Mouse (Mus musculus) adrenal gland, postnatal 25 days (tissue): ENCODE measurements at regions not wholly inside any gene's neighbourhood (a gene's known extent, or its start where the extent isn't known, plus 50 kb on each side); places are given as distances from the start of the nearest gene placed in this dataset.

Experiments
- DNase-seq: peaks from one replicate; pipeline ENCODE4 v3.0.0; 2021; ENCODE audit warnings: mixed read lengths

DNA sequence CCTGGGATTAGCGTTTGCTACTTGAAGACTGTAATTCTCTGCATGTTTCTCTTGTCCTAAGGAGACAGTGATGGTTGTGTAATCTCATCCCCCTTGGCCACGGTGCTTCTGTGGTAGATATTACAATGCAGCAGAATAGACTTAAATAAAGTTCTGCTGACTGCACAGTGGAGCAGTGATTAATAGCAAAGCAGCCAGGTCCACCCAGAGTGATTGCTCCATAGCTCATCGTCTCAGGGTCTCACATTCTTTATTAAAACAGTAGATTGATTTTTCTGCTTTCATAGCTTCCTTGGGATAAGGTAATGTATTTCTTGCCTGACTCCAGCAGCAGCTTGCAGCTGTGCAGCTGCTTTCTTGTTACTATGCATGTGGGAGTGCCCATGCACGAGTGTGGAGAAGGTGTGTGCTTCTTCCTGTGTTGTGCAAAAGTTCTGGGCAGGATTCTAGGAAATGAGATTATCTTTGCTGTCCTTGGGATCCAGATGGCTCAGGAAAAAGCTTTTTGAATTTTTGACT is 169.9 kb upstream of the Plppr1 start:
- no peak for DNase-seq

- no peak for DNase-seq
These were observed 154.5 kb upstream of the Plppr1 start for GRCm38 (mm10) chr4:48904551-48904950.

DNA sequence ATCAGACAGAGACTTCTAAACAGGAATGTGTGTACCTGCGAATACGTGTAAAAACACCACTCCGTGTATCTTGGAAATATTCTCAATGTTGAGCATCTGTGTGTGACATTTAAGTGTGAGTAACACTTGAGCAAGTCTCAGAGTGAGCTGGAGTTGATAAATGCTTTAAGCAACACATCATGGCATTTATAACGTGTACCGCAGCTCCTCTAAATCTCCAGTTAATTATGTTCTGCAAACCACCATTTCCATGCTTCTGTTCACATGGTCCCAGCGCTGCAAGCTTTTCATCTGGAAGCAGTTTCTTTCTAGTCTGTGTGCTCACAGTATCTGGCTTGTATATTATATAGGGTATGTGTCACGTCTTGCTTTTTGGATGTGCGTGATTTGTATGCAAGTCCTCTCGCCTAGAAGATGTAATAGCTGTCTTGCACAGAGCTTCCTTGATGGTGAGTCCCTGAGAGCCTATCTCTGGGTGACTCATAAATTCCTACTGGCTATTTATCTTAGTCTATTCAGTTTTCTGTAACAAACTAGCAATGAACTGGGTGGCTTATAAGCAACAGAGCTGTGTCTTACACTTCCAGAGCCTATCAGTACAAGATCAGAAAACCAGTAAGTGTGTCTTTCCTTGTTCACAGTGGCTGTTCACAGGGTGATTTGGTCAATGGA is 153.7 kb upstream of the Plppr1 start:
- DNase-seq, result no peak

DNA sequence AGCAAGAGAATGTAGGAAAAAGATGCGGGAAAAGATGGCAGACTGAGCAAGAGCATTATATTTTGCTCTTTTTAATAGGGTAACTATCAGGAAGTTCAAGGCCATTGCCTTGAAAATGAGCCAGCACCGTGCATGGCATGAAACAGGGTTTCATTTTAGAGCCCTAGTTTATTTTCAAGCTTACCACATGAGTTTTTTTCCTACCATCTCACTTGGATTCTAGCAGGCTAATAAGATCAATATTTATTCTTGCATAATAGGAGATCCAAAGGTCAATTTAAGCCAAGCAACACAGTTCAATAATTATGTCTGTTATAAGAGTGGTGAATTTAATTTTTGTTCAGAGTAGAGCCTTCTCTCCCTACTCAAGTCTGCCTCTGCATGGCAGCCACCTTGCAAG is 149.9 kb upstream of the Plppr1 start:
- DNase-seq, result no peak

- DNase-seq, result no peak
These were observed 145.8 kb upstream of the Plppr1 start for GRCm38 (mm10) chr4:48913301-48913700.

- DNase-seq, result no peak
These were observed 134.3 kb upstream of the Plppr1 start for GRCm38 (mm10) chr4:48924576-48925459.

GRCm38 (mm10) chr4:48938420-48938819 is 120.7 kb upstream of the Plppr1 start:
- DNase-seq, result no peak

- DNase-seq, result no peak
These were observed 120.2 kb upstream of the Plppr1 start for GRCm38 (mm10) chr4:48938892-48939291.

DNA sequence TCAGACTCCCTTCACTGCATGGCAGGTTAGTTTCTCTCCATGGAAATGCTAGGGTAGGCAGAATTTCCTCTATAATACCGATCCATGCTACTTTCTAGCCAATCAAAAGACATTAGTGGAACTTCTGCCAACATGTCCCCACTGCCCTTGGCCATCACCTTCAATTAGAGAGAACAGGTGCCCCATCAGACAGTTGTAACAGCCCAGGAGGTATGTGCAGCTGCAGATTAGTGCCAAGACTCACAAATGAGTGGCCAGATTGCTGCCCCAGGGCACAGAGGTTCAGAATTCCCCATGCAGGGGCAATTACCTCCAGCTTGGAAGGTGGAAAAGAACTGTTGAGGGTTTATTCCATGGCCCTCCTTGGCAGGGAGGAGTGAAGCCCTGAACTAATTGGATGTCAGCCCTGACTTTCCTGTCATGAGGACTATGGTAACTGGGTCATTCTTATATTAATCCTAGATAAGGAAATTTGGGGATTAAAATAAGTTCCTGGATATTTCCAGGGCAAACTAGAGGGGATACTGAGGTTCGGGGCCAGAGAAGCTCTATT is 113.7 kb upstream of the Plppr1 start:
- DNase-seq, result no peak

- no peak for DNase-seq
These were observed 106.1 kb upstream of the Plppr1 start for GRCm38 (mm10) chr4:48952965-48953364.

DNA sequence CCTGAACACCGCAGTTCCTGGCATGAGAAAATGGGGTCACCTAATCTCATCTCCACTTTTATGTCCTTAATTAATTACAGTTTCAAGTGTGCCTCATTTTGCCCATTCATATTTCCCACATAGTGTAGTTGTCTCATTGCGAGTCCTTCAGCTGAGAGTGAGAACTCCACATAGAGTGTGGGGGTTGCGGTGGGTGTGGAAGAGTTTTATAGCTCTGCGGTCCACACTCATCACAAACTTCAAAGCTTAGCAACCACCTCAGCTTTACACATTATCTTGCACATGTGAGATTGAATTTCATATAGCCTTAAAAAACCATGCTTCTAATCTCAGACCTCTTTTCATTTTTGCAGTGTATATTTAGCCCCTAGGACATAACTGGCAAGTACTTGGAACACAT is 83.3 kb upstream of the Plppr1 start:
- no peak for DNase-seq

DNA sequence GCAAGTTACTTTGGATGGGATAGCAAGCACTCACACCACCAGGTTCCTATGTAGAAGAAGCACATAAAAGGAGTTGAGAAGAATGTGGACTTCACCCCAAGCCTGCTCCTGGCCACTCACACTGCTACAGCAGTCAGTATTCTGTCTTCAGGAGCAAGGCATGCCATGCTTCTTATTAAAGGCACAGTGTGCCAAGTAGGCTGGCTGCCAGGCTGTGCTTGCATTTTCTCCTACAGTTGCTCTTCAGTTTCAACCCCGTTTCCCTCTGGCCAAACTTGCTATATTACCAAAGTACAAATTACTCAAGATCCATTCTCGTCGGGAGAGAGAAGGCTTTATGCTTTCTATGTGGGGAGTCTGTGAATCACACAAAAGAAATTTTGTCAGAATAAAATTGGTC is 67.1 kb upstream of the Plppr1 start:
- DNase-seq, result no peak
